Mouse (Mus musculus): ENCODE data around the gene Htra3. TPM values are rescaled to one million over a fixed set of nuclear protein-coding genes. Genes with fewer than 3 reads are reported as not detected.
A peak's percentile ranks its signal among the peaks of the same experiment; 100 is the strongest.

Htra3 gene
- polyA plus RNA-seq, 1 experiment from 2014 or later: 18.1 TPM

- 45% methylated on average over 5 of the region's 5 CpGs for WGBS
- Histone ChIP-seq H3K36me3 (replicated peaks; ENCODE audit: control insufficient read depth, insufficient read depth) (peaks cover 13% of the 10 kb centered on the region; the same call in 1 of the 2 replicates), H3K4me1 (replicated peaks; ENCODE audit: control insufficient read depth, insufficient read depth, low read length) (no peaks in the 10 kb centered on the region; the same call in 1 of the 2 replicates), H3K27ac (no peak overlapping the region), H3K4me3 (replicated peaks; ENCODE audit: low read length) (no peak overlapping the region), H3K9ac (no peak overlapping the region), H3K9me3 (ENCODE audit: control insufficient read depth, low read length) (no peaks in the 10 kb centered on the region), H3K4me2 (replicated peaks) (no peak overlapping the region), H3K27me3 (ENCODE audit: control insufficient read depth, insufficient read depth, low read length) (no peaks in the 10 kb centered on the region)
- ATAC-seq (ENCODE audit: low FRiP score) (no peak), DNase-seq (ENCODE audit: low spot score) (no peak)
Observed at GRCm38 (mm10) chr5:35616943-35617342, 62.6 kb downstream of the Htra3 start.

- no peaks in the 10 kb centered on the region for H3K27me3 ChIP-seq (ENCODE audit: control insufficient read depth, insufficient read depth, low read length)
- H3K27ac ChIP-seq: no peak overlapping the region
- no peak overlapping the region for H3K4me3 ChIP-seq (replicated peaks; ENCODE audit: low read length)
- peaks cover 16% of the 10 kb centered on the region; the same call in 1 of the 2 replicates for H3K36me3 ChIP-seq (replicated peaks; ENCODE audit: control insufficient read depth, insufficient read depth)
- DNase-seq (ENCODE audit: low spot score) (no peak), ATAC-seq (ENCODE audit: low FRiP score) (no peak)
- H3K4me2 ChIP-seq (replicated peaks): no peak overlapping the region
- no peaks in the 10 kb centered on the region for H3K9me3 ChIP-seq (ENCODE audit: control insufficient read depth, low read length)
- no peak overlapping the region for H3K9ac ChIP-seq
- WGBS: 85% methylated on average over 8 of the region's 8 CpGs
- peaks cover 14% of the 10 kb centered on the region; the same call in 1 of the 2 replicates for H3K4me1 ChIP-seq (replicated peaks; ENCODE audit: control insufficient read depth, insufficient read depth, low read length)
Observed at GRCm38 (mm10) chr5:35612722-35613121, 66.9 kb downstream of the Htra3 start.

GRCm38 (mm10) chr5:35611900-35612299 is 67.7 kb downstream of the Htra3 start:
- no peak overlapping the region for H3K27ac ChIP-seq
- ATAC-seq (ENCODE audit: low FRiP score): no peak
- no peak overlapping the region for H3K4me2 ChIP-seq (replicated peaks)
- H3K27me3 ChIP-seq (ENCODE audit: control insufficient read depth, insufficient read depth, low read length): no peaks in the 10 kb centered on the region
- H3K9ac ChIP-seq: no peak overlapping the region
- H3K36me3 ChIP-seq (replicated peaks; ENCODE audit: control insufficient read depth, insufficient read depth): peaks cover 16% of the 10 kb centered on the region; the same call in 1 of the 2 replicates
- no peak overlapping the region for H3K4me3 ChIP-seq (replicated peaks; ENCODE audit: low read length)
- no peak for DNase-seq (ENCODE audit: low spot score)
- no peaks in the 10 kb centered on the region for H3K9me3 ChIP-seq (ENCODE audit: control insufficient read depth, low read length)
- H3K4me1 ChIP-seq (replicated peaks; ENCODE audit: control insufficient read depth, insufficient read depth, low read length): peaks cover 14% of the 10 kb centered on the region; the same call in 1 of the 2 replicates
- 84% methylated on average over 11 of the region's 11 CpGs for WGBS

- DNase-seq (ENCODE audit: low spot score) (no peak), ATAC-seq (ENCODE audit: low FRiP score) (no peak)
- peaks cover 16% of the 10 kb centered on the region; the same call in 1 of the 2 replicates for H3K36me3 ChIP-seq (replicated peaks; ENCODE audit: control insufficient read depth, insufficient read depth)
- H3K27me3 ChIP-seq (ENCODE audit: control insufficient read depth, insufficient read depth, low read length): no peaks in the 10 kb centered on the region
- 87% methylated on average over 9 of the region's 9 CpGs for WGBS
- H3K9ac ChIP-seq: no peak overlapping the region
- H3K27ac ChIP-seq: no peak overlapping the region
- H3K4me3 ChIP-seq (replicated peaks; ENCODE audit: low read length): no peak overlapping the region
- peaks cover 14% of the 10 kb centered on the region; the same call in 1 of the 2 replicates for H3K4me1 ChIP-seq (replicated peaks; ENCODE audit: control insufficient read depth, insufficient read depth, low read length)
- H3K9me3 ChIP-seq (ENCODE audit: control insufficient read depth, low read length): no peaks in the 10 kb centered on the region
- no peak overlapping the region for H3K4me2 ChIP-seq (replicated peaks)
Observed at GRCm38 (mm10) chr5:35611170-35611569, 68.4 kb downstream of the Htra3 start.

- DNase-seq (ENCODE audit: low spot score) (no peak), ATAC-seq (ENCODE audit: low FRiP score) (no peak)
- no peak overlapping the region for H3K4me2 ChIP-seq (replicated peaks)
- no peaks in the 10 kb centered on the region for H3K9me3 ChIP-seq (ENCODE audit: control insufficient read depth, low read length)
- peaks cover 14% of the 10 kb centered on the region; the same call in 1 of the 2 replicates for H3K4me1 ChIP-seq (replicated peaks; ENCODE audit: control insufficient read depth, insufficient read depth, low read length)
- no peak overlapping the region for H3K9ac ChIP-seq
- H3K27me3 ChIP-seq (ENCODE audit: control insufficient read depth, insufficient read depth, low read length): no peaks in the 10 kb centered on the region
- no peak overlapping the region for H3K27ac ChIP-seq
- peaks cover 23% of the 10 kb centered on the region for H3K36me3 ChIP-seq (replicated peaks; ENCODE audit: control insufficient read depth, insufficient read depth)
- 95% methylated on average over 7 of the region's 7 CpGs for WGBS
- H3K4me3 ChIP-seq (replicated peaks; ENCODE audit: low read length): no peak overlapping the region
Observed at GRCm38 (mm10) chr5:35610381-35610780, 69.2 kb downstream of the Htra3 start.

- Histone ChIP-seq H3K4me3 (replicated peaks; ENCODE audit: low read length) (no peak overlapping the region), H3K27ac (no peak overlapping the region)
Observed at GRCm38 (mm10) chr5:35609971-35610370, 69.6 kb downstream of the Htra3 start.

GRCm38 (mm10) chr5:35609381-35609780 is 70.2 kb downstream of the Htra3 start:
- Histone ChIP-seq H3K9me3 (ENCODE audit: control insufficient read depth, low read length) (no peaks in the 10 kb centered on the region), H3K36me3 (replicated peaks; ENCODE audit: control insufficient read depth, insufficient read depth) (peaks cover 28% of the 10 kb centered on the region), H3K27me3 (ENCODE audit: control insufficient read depth, insufficient read depth, low read length) (no peaks in the 10 kb centered on the region), H3K4me3 (replicated peaks; ENCODE audit: low read length) (no peak overlapping the region), H3K27ac (peak overlapping the region; percentile 22; the same call in 1 of the 2 replicates), H3K9ac (0 out of 2 replicates have a peak overlapping the region, but pooled peaks have one; percentile 2), H3K4me1 (replicated peaks; ENCODE audit: control insufficient read depth, insufficient read depth, low read length) (peaks cover 14% of the 10 kb centered on the region; the same call in 1 of the 2 replicates), H3K4me2 (replicated peaks) (no peak overlapping the region)
- DNase-seq (ENCODE audit: low spot score) (peak; percentile 49), ATAC-seq (ENCODE audit: low FRiP score) (no peak)
- 4% methylated on average over 12 of the region's 12 CpGs for WGBS

More at GRCm38 (mm10) chr5:35609971-35610370, 69.6 kb downstream of the Htra3 start:
- no peaks in the 10 kb centered on the region for H3K27me3 ChIP-seq (ENCODE audit: control insufficient read depth, insufficient read depth, low read length)
- peaks cover 28% of the 10 kb centered on the region for H3K36me3 ChIP-seq (replicated peaks; ENCODE audit: control insufficient read depth, insufficient read depth)
- H3K9ac ChIP-seq: no peak overlapping the region
- ATAC-seq (ENCODE audit: low FRiP score): no peak
- H3K4me2 ChIP-seq (replicated peaks): no peak overlapping the region
- WGBS: 40% methylated on average over 2 of the region's 2 CpGs
- DNase-seq (ENCODE audit: low spot score): no peak
- H3K9me3 ChIP-seq (ENCODE audit: control insufficient read depth, low read length): no peaks in the 10 kb centered on the region
- peaks cover 14% of the 10 kb centered on the region; the same call in 1 of the 2 replicates for H3K4me1 ChIP-seq (replicated peaks; ENCODE audit: control insufficient read depth, insufficient read depth, low read length)

GRCm38 (mm10) chr5:35608559-35608958 is 71.0 kb downstream of the Htra3 start:
- Histone ChIP-seq H3K9me3 (ENCODE audit: control insufficient read depth, low read length) (no peaks in the 10 kb centered on the region), H3K4me2 (replicated peaks) (no peak overlapping the region), H3K9ac (0 out of 2 replicates have a peak overlapping the region, but pooled peaks have one; percentile 2), H3K27me3 (ENCODE audit: control insufficient read depth, insufficient read depth, low read length) (no peaks in the 10 kb centered on the region), H3K27ac (no peak overlapping the region), H3K4me3 (replicated peaks; ENCODE audit: low read length) (no peak overlapping the region), H3K36me3 (replicated peaks; ENCODE audit: control insufficient read depth, insufficient read depth) (peaks cover 23% of the 10 kb centered on the region), H3K4me1 (replicated peaks; ENCODE audit: control insufficient read depth, insufficient read depth, low read length) (peaks cover 14% of the 10 kb centered on the region; the same call in 1 of the 2 replicates)
- no peak for DNase-seq (ENCODE audit: low spot score)
- 78% methylated on average over 5 of the region's 5 CpGs for WGBS
- ATAC-seq (ENCODE audit: low FRiP score): no peak

GRCm38 (mm10) chr5:35607784-35608183 is 71.8 kb downstream of the Htra3 start:
- Histone ChIP-seq H3K9me3 (ENCODE audit: control insufficient read depth, low read length) (no peaks in the 10 kb centered on the region), H3K36me3 (replicated peaks; ENCODE audit: control insufficient read depth, insufficient read depth) (peaks cover 27% of the 10 kb centered on the region), H3K4me1 (replicated peaks; ENCODE audit: control insufficient read depth, insufficient read depth, low read length) (peaks cover 14% of the 10 kb centered on the region; the same call in 1 of the 2 replicates), H3K4me2 (replicated peaks) (no peak overlapping the region), H3K27ac (no peak overlapping the region), H3K4me3 (replicated peaks; ENCODE audit: low read length) (no peak overlapping the region), H3K27me3 (ENCODE audit: control insufficient read depth, insufficient read depth, low read length) (no peaks in the 10 kb centered on the region), H3K9ac (no peak overlapping the region)
- DNase-seq (ENCODE audit: low spot score) (no peak), ATAC-seq (ENCODE audit: low FRiP score) (no peak)
- WGBS: 78% methylated on average over 7 of the region's 7 CpGs

Measured in hindbrain, embryonic 14.5 days (tissue).